Mouse (Mus musculus) hindbrain, embryonic 12.5 days (tissue): Measurements from ENCODE around the gene Slc6a9. TPM values are rescaled to one million over a fixed set of nuclear protein-coding genes. Genes with fewer than 3 reads are reported as not detected.

Experiments
- ATAC-seq: fragments of 200-750 bp; cut with Nextera tagmentation; 2 replicates; pipeline ENCODE4 v1.8.0; 2017; ENCODE audit warnings: moderate TSS enrichment; ENCODE audit not compliant: low FRiP score
- H3K27ac ChIP-seq: fragments of 300-500 bp; sonication (generic); 2 replicates; pipeline ENCODE4 v1.5.1; 2016; ENCODE audit warnings: mild to moderate bottlenecking
- H3K27me3 ChIP-seq: fragments of 300-500 bp; sonication (generic); 2 replicates; pipeline ENCODE4 v1.6.1; 2016; ENCODE audit warnings: mild to moderate bottlenecking
- H3K36me3 ChIP-seq: fragments of 300-500 bp; sonication (generic); 2 replicates; pipeline ENCODE4 v1.6.1; 2016; ENCODE audit warnings: mild to moderate bottlenecking
- H3K4me1 ChIP-seq: fragments of 300-500 bp; sonication (generic); 2 replicates; pipeline ENCODE4 v1.6.1; 2016
- H3K4me2 ChIP-seq: fragments of 300-500 bp; sonication (generic); replicated peaks from 2 replicates; pipeline ENCODE4 v1.6.1; 2016; ENCODE audit warnings: mild to moderate bottlenecking
- H3K4me3 ChIP-seq: fragments of 300-500 bp; sonication (generic); 2 replicates; pipeline ENCODE4 v1.5.1; 2016; ENCODE audit warnings: mild to moderate bottlenecking
- H3K9ac ChIP-seq: fragments of 300-500 bp; sonication (generic); 2 replicates; pipeline ENCODE4 v1.6.1; 2016; ENCODE audit warnings: mild to moderate bottlenecking, moderate library complexity
- H3K9me3 ChIP-seq: fragments of 300-500 bp; sonication (generic); replicated peaks from 2 replicates; pipeline ENCODE4 v1.6.1; 2016; ENCODE audit warnings: mild to moderate bottlenecking
- WGBS: fragments of 180-500 bp; shearing (Covaris S2); methylation state at CpG from one replicate; pipeline ENCODE4 v1.1.7; 2016; 5-methylcytosine and 5-hydroxymethylcytosine counted together
- polyA plus RNA-seq: library from polyadenylated mRNA; unstranded; fragments of >200 nt; fragmentation: Nextera tagmentation; extraction: Ambion mirVana; gene quantifications from 2 replicates; pipeline ENCODE4 v1.2.1, GENCODE M21; 2016

Slc6a9 gene
- polyA plus RNA-seq, 1 experiment from 2014 or later = 19.7 TPM

GRCm38 (mm10) chr4:117866083-117866482 lies 31.8 kb downstream of the Slc6a9 start:
- H3K4me1 ChIP-seq = peaks cover 24% of the 10 kb centered on the region
- no peak overlapping the region for H3K27ac ChIP-seq
- no peak for ATAC-seq

DNA sequence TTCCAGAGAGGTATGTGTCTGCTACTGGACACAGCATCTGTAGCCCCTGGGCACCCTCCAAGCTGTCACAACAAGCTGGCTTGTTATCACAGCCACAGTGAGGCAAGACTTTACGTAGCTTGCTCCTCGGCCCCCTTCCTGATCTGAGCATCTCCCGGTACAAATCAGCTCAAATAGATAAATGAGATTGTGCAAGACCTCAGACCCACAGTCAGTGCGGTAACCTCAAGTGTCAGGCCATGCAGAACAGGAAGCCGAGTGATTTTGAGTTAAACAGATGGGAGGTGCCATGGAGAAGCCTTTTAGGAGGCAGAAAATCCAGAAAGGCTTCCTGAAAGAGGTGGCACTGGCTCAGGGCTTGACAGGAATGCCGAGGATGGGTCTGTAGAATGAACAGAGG lies 32.7 kb downstream of the Slc6a9 start:
- H3K36me3 ChIP-seq = 0 out of 2 replicates have a peak, but pooled peaks cover 2% of the 10 kb centered on the region
- no peak overlapping the region for H3K4me2 ChIP-seq
- 73% methylated on average over 6 of the region's 6 CpGs for WGBS
- peaks cover 24% of the 10 kb centered on the region for H3K4me1 ChIP-seq
- no peak overlapping the region for H3K9ac ChIP-seq
- H3K9me3 ChIP-seq = no peaks in the 10 kb centered on the region
- ATAC-seq = no peak
- H3K27ac ChIP-seq = no peak overlapping the region
- H3K4me3 ChIP-seq = no peak overlapping the region
- 0 out of 2 replicates have a peak, but pooled peaks cover 5% of the 10 kb centered on the region for H3K27me3 ChIP-seq

More at GRCm38 (mm10) chr4:117866083-117866482, 31.8 kb downstream of the Slc6a9 start:
- H3K36me3 ChIP-seq = 0 out of 2 replicates have a peak, but pooled peaks cover 2% of the 10 kb centered on the region
- no peak overlapping the region for H3K4me3 ChIP-seq
- no peaks in the 10 kb centered on the region for H3K9me3 ChIP-seq
- H3K4me2 ChIP-seq = no peak overlapping the region
- 64% methylated on average over 9 of the region's 9 CpGs for WGBS
- no peak overlapping the region for H3K9ac ChIP-seq
- 0 out of 2 replicates have a peak, but pooled peaks cover 5% of the 10 kb centered on the region for H3K27me3 ChIP-seq

- 0 out of 2 replicates have a peak, but pooled peaks cover 2% of the 10 kb centered on the region for H3K36me3 ChIP-seq
- H3K27ac ChIP-seq = no peak overlapping the region
- no peak overlapping the region for H3K9ac ChIP-seq
- no peak; the same call in 1 of the 2 replicates for ATAC-seq
- WGBS = 17% methylated on average over 24 of the region's 24 CpGs
- H3K27me3 ChIP-seq = 0 out of 2 replicates have a peak, but pooled peaks cover 5% of the 10 kb centered on the region
- H3K4me1 ChIP-seq = peaks cover 31% of the 10 kb centered on the region
- peak overlapping the region; percentile 19; the same call in 1 of the 2 replicates for H3K4me2 ChIP-seq
- no peak overlapping the region for H3K4me3 ChIP-seq
- no peaks in the 10 kb centered on the region for H3K9me3 ChIP-seq
Observed at GRCm38 (mm10) chr4:117867823-117868222, 33.5 kb downstream of the Slc6a9 start.

DNA sequence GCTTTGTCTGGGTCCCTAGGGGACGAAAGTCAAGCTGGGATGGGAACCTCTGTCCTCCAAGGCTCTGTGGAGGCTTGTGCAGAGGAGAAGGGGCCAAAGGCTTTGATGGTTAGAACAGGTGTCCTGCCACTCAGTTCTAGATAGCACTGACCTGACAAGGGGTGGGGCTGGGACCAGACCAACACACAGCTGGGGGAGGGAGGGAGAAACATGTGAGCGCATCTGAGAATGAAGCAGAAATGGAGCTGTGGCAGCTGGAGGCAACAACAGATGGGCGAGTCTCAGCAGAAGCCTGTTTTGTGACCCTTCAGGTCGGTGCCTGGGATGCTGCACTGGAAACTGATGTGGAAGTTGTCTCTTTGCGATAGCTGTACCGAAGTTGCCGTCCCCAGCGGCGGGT lies 35.0 kb downstream of the Slc6a9 start:
- peaks cover 15% of the 10 kb centered on the region for H3K36me3 ChIP-seq
- H3K27me3 ChIP-seq = 0 out of 2 replicates have a peak, but pooled peaks cover 5% of the 10 kb centered on the region
- 66% methylated on average over 9 of the region's 9 CpGs for WGBS
- no peak overlapping the region for H3K4me2 ChIP-seq
- no peaks in the 10 kb centered on the region for H3K9me3 ChIP-seq
- ATAC-seq = no peak
- H3K4me3 ChIP-seq = no peak overlapping the region
- H3K27ac ChIP-seq = peak overlapping the region; percentile 30; the same call in 1 of the 2 replicates
- no peak overlapping the region for H3K9ac ChIP-seq
- H3K4me1 ChIP-seq = peaks cover 32% of the 10 kb centered on the region

GRCm38 (mm10) chr4:117870437-117870836 lies 36.1 kb downstream of the Slc6a9 start:
- Histone ChIP-seq H3K4me1 (peaks cover 32% of the 10 kb centered on the region), H3K36me3 (peaks cover 22% of the 10 kb centered on the region), H3K9ac (no peak overlapping the region), H3K4me3 (no peak overlapping the region), H3K27me3 (0 out of 2 replicates have a peak, but pooled peaks cover 5% of the 10 kb centered on the region), H3K9me3 (no peaks in the 10 kb centered on the region), H3K27ac (no peak overlapping the region), H3K4me2 (no peak overlapping the region)
- 62% methylated on average over 1 of the region's 1 CpGs for WGBS
- no peak for ATAC-seq

DNA sequence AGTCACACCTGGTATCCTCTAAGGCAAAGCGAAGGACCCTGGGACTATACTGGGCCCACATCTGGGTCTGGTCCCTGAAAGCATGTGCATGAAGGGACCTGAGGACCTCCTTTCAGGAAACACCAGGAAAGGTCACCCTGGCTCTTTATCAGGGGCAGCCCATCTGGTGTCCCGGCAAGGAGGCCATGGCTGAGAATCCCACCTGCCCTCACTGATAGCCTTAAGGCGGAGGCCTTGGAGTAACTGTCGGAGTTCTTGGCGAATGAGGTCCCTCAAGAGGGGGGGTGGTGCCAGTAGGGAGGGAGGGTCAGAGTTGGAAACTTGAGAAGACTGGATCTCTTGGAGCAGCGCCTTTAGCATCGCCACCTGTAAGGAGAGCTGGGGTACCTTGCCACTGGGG lies 37.5 kb downstream of the Slc6a9 start:
- H3K9me3 ChIP-seq = no peaks in the 10 kb centered on the region
- no peak overlapping the region for H3K9ac ChIP-seq
- no peak overlapping the region for H3K4me3 ChIP-seq
- H3K4me1 ChIP-seq = peaks cover 25% of the 10 kb centered on the region
- 62% methylated on average over 7 of the region's 7 CpGs for WGBS
- H3K27me3 ChIP-seq = 0 out of 2 replicates have a peak, but pooled peaks cover 5% of the 10 kb centered on the region
- no peak overlapping the region for H3K4me2 ChIP-seq
- peaks cover 36% of the 10 kb centered on the region for H3K36me3 ChIP-seq
- no peak for ATAC-seq
- H3K27ac ChIP-seq = no peak overlapping the region

- Histone ChIP-seq H3K9me3 (no peaks in the 10 kb centered on the region), H3K4me1 (peaks cover 25% of the 10 kb centered on the region), H3K36me3 (peaks cover 43% of the 10 kb centered on the region), H3K9ac (peak within 1 kb of the TSS; percentile 45; the same call in 1 of the 2 replicates), H3K27ac (0 out of 2 replicates have a peak within 1 kb of the TSS, but pooled peaks have one; percentile 5), H3K4me2 (peak within 1 kb of the TSS; percentile 36), H3K4me3 (no peak within 1 kb of the TSS), H3K27me3 (0 out of 2 replicates have a peak, but pooled peaks cover 1% of the 10 kb centered on the region)
- WGBS = 6% methylated on average over 14 of the region's 14 CpGs
- ATAC-seq = 0 out of 2 replicates have a peak, but pooled peaks have one; percentile 17
Observed at GRCm38 (mm10) chr4:117872471-117872886, 38.2 kb downstream of the Slc6a9 start, which contains the start of gene Ccdc24. Gene Ccdc24, minus strand, starts transcription at chr4:117872557.

- Histone ChIP-seq H3K4me2 (no peak overlapping the region), H3K9me3 (no peaks in the 10 kb centered on the region), H3K9ac (no peak overlapping the region), H3K4me1 (peaks cover 23% of the 10 kb centered on the region), H3K27me3 (no peaks in the 10 kb centered on the region), H3K27ac (no peak overlapping the region), H3K36me3 (peaks cover 50% of the 10 kb centered on the region), H3K4me3 (no peak overlapping the region)
- no peak for ATAC-seq
- WGBS = 87% methylated on average over 9 of the region's 9 CpGs
Observed at GRCm38 (mm10) chr4:117873615-117874014, 39.3 kb downstream of the Slc6a9 start.

GRCm38 (mm10) chr4:117878301-117878700 lies 44.0 kb downstream of the Slc6a9 start:
- Histone ChIP-seq H3K4me1 (peaks cover 38% of the 10 kb centered on the region), H3K27ac (no peak overlapping the region), H3K9me3 (no peaks in the 10 kb centered on the region), H3K4me2 (no peak overlapping the region), H3K4me3 (no peak overlapping the region), H3K27me3 (no peaks in the 10 kb centered on the region), H3K36me3 (peaks cover 65% of the 10 kb centered on the region), H3K9ac (no peak overlapping the region)
- ATAC-seq = no peak
- 68% methylated on average over 10 of the region's 10 CpGs for WGBS

DNA sequence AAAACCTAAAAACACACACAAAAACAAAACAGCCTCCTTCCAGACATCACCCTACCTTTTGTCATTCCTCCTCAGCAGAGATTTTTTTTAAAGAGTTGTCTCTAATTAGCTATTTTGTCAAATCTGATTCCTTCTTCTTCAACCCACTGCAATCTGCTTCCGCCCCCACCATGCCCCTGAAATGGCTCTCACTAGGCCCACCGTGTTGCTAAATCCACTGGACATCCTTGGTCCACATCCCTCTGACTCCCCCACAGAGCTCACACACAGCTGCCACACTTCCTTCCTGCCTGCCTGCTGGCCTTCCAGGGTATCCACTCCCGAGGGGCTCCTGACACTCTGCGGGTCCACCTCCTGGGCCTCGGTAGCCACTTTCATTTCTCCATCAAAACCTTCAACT lies 44.4 kb downstream of the Slc6a9 start:
- H3K4me1 ChIP-seq = peaks cover 41% of the 10 kb centered on the region
- H3K27me3 ChIP-seq = no peaks in the 10 kb centered on the region
- no peaks in the 10 kb centered on the region for H3K9me3 ChIP-seq
- H3K4me3 ChIP-seq = no peak overlapping the region
- no peak overlapping the region for H3K4me2 ChIP-seq
- WGBS = 84% methylated on average over 5 of the region's 5 CpGs
- no peak for ATAC-seq
- peaks cover 61% of the 10 kb centered on the region for H3K36me3 ChIP-seq
- no peak overlapping the region for H3K9ac ChIP-seq
- no peak overlapping the region for H3K27ac ChIP-seq

DNA sequence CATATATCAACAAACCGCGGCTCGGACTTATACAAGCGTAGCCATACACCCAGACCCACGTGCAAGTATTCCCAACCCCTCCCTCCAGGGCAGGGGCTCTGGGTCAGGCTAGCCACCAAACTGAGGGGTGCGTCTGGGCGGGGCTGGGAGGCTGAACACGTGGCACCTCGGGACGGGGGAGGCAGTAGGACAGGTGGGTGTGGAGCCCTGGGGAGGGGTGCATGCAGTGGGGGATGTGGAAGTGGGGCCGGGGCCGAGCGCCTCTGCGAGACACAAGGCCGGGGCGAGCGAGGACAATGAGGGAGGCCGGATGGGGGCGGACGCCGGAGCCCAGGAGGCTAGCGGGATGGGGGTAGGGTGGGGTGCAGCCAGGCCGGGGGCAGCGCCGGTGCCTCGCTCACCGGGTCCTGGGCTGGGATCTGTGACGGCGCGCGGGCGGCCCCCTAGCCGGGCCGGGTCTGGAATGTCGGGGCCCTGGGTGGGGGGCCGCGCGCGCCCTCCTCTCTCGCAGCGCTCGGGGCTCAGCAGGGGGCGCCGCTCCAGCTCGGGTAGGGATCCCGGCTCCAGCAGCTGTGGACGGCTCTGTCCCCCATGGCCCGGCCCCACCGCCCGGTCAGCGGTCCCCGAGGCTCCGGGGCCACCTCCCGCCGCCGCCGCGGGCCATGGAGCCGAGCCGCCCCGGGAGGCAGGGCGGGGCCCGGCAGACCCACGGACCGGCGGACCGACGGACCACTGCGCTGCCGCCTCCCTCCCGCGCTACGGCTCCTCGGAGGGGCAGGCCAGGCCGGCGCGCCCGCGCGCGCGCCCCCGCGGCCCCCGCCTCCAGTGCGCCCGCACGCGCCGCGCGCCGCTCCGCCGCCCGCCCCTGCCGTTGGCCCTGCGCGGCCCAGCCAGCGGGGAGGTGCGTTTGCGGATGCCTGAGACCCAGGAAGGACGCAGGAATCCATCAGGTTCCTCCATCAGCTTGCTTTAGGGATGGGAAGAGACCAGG lies 48.7 kb downstream of the Slc6a9 start, which contains the start of gene B4galt2:
Gene B4galt2 (minus strand): TSS at position 787 of the 991 bp plus-strand sequence.
- peak; percentile 54 for ATAC-seq
- Histone ChIP-seq H3K4me2 (peak within 1 kb of the TSS; percentile 88), H3K27me3 (no peaks in the 10 kb centered on the region), H3K27ac (peak within 1 kb of the TSS; percentile 76), H3K4me1 (peaks cover 67% of the 10 kb centered on the region), H3K36me3 (peaks cover 40% of the 10 kb centered on the region), H3K9me3 (no peaks in the 10 kb centered on the region), H3K9ac (peak within 1 kb of the TSS; percentile 90), H3K4me3 (peak within 1 kb of the TSS; percentile 89)
- under 1% methylated on average over 92 of the region's 103 CpGs for WGBS

DNA sequence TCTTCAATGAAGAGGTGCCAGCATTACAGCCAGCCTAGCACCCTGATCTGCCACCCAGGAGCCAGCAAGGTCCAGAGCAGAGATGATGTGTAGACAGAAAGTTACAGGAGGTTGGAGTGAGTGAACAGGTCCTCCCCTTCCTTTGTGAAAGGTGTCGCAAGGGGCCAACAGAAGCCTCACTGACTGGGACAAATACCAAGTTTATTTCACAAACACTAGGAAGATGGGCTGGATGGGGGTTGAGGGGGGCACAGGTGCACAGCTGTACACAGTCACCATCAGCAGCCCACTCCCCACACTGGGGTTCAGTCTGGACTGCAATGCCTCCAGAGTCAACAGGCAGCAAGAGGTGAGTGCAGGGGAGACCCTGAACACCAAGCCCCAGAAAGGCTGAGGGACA lies 49.8 kb downstream of the Slc6a9 start:
- Histone ChIP-seq H3K9ac (peak overlapping the region; percentile 90; the same call in 1 of the 2 replicates), H3K9me3 (no peaks in the 10 kb centered on the region), H3K4me2 (peak overlapping the region; percentile 88), H3K36me3 (peaks cover 40% of the 10 kb centered on the region), H3K27me3 (no peaks in the 10 kb centered on the region), H3K4me1 (peaks cover 61% of the 10 kb centered on the region), H3K27ac (no peak overlapping the region), H3K4me3 (no peak overlapping the region)
- ATAC-seq = no peak
- 100% methylated on average over 1 of the region's 1 CpGs for WGBS
